Mouse (Mus musculus) bone marrow, adult 2 months (tissue): ENCODE measurements around the gene Rpl36al. TPM values are rescaled to one million over a fixed set of nuclear protein-coding genes. Genes with fewer than 3 reads are reported as not detected.
"Not testable (repeated sequence)": the region's sequence is repeated elsewhere in the genome, so short reads cannot be mapped to it uniquely, and the experiment has no call there.

ENCODE experiments used
- H3K27ac ChIP-seq: fragments of 200-500 bp; 2 replicates; pipeline ENCODE4 v1.5.1; 2012; ENCODE audit warnings: low read depth, mild to moderate bottlenecking, control low read depth, inconsistent platforms, low read length; ENCODE audit not compliant: control insufficient read depth, poor library complexity, insufficient read depth
- H3K4me1 ChIP-seq: fragments of 200-500 bp; 2 replicates; pipeline ENCODE4 v1.6.1; 2011; ENCODE audit warnings: low read length; ENCODE audit not compliant: control insufficient read depth, insufficient read depth
- H3K4me3 ChIP-seq: fragments of 200-500 bp; replicated peaks from 2 replicates; pipeline ENCODE3; 2011; ENCODE audit warnings: mild to moderate bottlenecking, low read depth, low read length, control low read depth; ENCODE audit not compliant: control insufficient read depth
- CTCF ChIP-seq: fragments of 200-500 bp; IDR thresholded peaks from 2 replicates; pipeline ENCODE4 v1.5.1; 2011; ENCODE audit warnings: low read length, control low read depth; ENCODE audit not compliant: control insufficient read depth, insufficient read depth
- POLR2A ChIP-seq: fragments of 200-500 bp; IDR thresholded peaks from 2 replicates; pipeline ENCODE4 v1.6.1; 2011; ENCODE audit warnings: low read depth, mild to moderate bottlenecking, control low read depth, low read length, borderline replicate concordance; ENCODE audit not compliant: control insufficient read depth
- WGBS: fragments of 180-500 bp; shearing (Covaris S2); methylation state at CpG from one replicate; pipeline ENCODE4 v1.1.7; 2018; 5-methylcytosine and 5-hydroxymethylcytosine counted together
- polyA plus RNA-seq: library from polyadenylated mRNA; stranded (reverse); fragments of >200 nt; gene quantifications from 2 replicates; pipeline ENCODE4 v1.2.4, GENCODE M21; 2011; ENCODE audit warnings: low replicate concordance; ENCODE audit not compliant: missing spikeins, insufficient read depth, insufficient read length

Gene Rpl36al
- polyA plus RNA-seq, 1 experiment, result 901 TPM

DNA sequence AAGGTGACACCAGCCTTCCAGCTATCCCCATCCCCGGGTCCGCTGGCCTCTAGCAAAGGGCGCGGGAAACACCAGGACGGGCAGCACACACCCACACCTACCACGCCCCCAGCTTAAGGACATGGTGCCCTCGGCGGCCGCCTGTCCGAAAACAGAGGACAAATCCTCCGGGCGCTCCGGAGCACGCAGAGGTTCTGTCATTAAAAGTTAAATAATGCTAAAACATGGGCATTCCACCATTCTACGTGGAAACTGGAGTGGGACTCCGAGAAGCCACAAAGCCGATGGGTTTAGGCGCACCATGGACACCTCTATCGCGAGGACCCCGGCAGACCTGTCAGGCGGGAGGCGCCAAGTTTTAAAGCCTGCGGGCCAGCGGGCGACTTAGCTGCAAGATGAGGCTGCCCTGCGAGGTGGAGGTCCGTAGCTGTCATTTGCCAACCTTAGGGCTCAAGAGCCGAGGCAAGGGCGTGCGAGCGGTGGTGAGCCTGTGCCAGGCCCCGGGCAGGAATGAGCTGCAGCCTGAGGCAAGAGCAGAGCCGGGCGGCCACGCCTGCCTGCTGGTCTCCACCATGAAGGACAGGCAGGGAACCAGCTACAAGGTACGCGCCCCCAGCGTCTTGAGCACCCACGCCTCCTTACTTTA lies 15.3 kb downstream of the Rpl36al start, which contains the start of gene Lrr1:
Gene Lrr1, plus strand, starts transcription at position 354 of the 646 bp plus-strand sequence.
- Histone ChIP-seq H3K4me1 (no peaks in the 10 kb centered on the region; the same call in 1 of the 2 replicates), H3K4me3 (peak within 1 kb of the TSS; percentile 98), H3K27ac (peak within 1 kb of the TSS; percentile 69)
- TF ChIP-seq POLR2A (peak; percentile 83; the same call in 1 of the 2 replicates), CTCF (0 out of 2 replicates have a peak, but pooled peaks have one; percentile 0)
- under 1% methylated on average over 40 of the region's 40 CpGs for WGBS

DNA sequence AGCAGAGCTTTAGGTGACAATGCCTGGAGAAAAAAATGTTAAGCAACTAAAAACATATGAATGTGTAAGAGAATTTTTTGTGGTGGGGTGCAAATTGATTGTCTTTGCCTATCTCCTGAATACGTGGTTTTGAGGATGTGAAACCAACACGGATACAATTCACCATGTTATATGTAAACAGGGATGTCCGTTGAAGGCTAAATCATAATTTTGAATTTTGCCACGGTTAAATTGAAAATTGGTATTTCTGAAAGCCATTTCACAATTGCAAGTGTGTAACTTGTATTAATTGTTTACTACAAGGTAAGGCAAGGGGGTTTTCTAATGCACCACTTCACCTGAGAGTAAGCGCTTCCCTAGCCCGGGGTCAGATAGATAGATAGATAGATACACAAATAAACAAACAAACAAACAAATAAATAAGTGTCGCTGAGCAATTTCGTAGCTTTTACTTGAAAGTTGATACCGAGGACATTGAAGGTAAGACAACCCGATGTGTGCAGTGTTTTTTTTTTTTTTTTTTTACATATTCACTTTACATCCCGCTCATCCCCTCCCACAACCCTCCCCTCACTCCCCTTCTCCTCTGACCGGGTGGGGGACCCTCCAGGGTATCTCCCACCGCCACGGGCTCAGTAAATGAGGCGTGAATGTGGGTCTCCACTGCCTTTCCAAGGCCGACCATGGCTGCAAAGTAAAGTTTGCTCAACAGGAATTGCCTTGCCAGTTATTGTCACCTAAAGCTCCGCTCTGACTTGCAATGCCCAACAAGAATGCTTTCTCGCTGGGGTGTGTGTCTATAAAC lies 16.0 kb downstream of the Rpl36al start:
- peak overlapping the region; percentile 98 for H3K4me3 ChIP-seq
- TF ChIP-seq CTCF (no peak), POLR2A (no peak)
- H3K27ac ChIP-seq, result no peak overlapping the region; the same call in 1 of the 2 replicates
- no peaks in the 10 kb centered on the region; the same call in 1 of the 2 replicates for H3K4me1 ChIP-seq
- WGBS, result 5% methylated on average over 18 of the region's 18 CpGs

- not testable (repeated sequence) for H3K4me3 ChIP-seq, H3K27ac ChIP-seq, H3K4me1 ChIP-seq
- WGBS, result 87% methylated on average over 8 of the region's 8 CpGs
These were observed 16.9 kb downstream of the Rpl36al start for GRCm38 (mm10) chr12:69166861-69167581.

GRCm38 (mm10) chr12:69164904-69165303 lies 19.0 kb downstream of the Rpl36al start:
- H3K4me1 ChIP-seq, result no peaks in the 10 kb centered on the region
- 52% methylated on average over 3 of the region's 3 CpGs for WGBS
- TF ChIP-seq POLR2A (no peak), CTCF (no peak)
- no peak overlapping the region for H3K27ac ChIP-seq
- no peak overlapping the region for H3K4me3 ChIP-seq

DNA sequence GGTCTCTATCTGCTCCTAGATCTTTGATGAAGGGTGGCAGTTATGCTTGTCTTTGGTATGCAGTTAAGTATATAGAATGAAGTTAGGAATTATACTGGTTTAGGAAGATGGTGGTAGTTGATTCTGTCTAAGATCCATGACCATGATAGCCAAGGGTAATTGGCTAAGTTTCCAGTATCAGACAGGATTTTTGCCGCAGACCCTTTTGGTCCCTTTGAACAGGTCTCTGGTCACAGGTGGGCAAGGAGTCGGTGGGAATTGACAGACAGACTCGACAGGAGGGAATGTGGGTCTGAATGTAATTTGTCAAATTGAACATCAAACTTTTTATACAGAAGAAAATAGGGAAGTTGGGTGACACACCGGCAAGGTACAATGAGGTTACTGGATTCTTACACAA lies 20.3 kb downstream of the Rpl36al start:
- not testable (repeated sequence) for H3K27ac ChIP-seq, H3K4me1 ChIP-seq, H3K4me3 ChIP-seq
- 46% methylated on average over 4 of the region's 4 CpGs for WGBS

DNA sequence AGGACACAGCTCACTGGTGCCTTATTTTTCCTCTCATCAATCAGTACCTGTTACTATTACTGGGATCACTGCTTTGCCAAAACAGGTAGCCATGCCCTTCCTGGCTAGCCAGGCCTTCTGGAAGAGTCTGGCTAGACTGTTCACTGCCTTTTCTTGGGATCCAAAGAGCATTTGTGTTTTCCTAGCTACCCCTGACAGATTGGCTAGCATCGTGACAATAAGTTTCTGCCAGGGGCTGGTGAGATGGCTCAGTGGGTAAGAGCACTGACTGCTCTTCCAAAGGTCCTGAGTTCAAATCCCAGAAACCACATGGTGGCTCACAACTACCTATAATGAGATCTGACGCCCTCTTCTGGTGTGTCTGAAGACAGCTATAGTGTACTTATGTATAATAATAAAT lies 23.2 kb downstream of the Rpl36al start:
- WGBS, result 80% methylated on average over 2 of the region's 2 CpGs
- H3K27ac ChIP-seq, H3K4me3 ChIP-seq, H3K4me1 ChIP-seq: not testable (repeated sequence)

- Histone ChIP-seq H3K4me1 (peaks cover 2% of the 10 kb centered on the region; the same call in 1 of the 2 replicates), H3K27ac (peak overlapping the region; percentile 37; the same call in 1 of the 2 replicates), H3K4me3 (peak overlapping the region; percentile 25)
- WGBS, result 2% methylated on average over 9 of the region's 9 CpGs
- TF ChIP-seq POLR2A (no peak), CTCF (no peak)
These were observed 24.3 kb downstream of the Rpl36al start for GRCm38 (mm10) chr12:69159578-69159940.

GRCm38 (mm10) chr12:69158765-69159577 lies 24.9 kb downstream of the Rpl36al start, which contains the start of gene Rps29:
Gene Rps29 (minus strand): TSS chr12:69159186.
- under 1% methylated on average over 58 of the region's 68 CpGs for WGBS
- Histone ChIP-seq H3K4me3 (peak within 1 kb of the TSS; percentile 93), H3K27ac (peak within 1 kb of the TSS; percentile 93)
- TF ChIP-seq POLR2A, result peak; percentile 61
- not testable (repeated sequence) for H3K4me1 ChIP-seq
